Mouse (Mus musculus): ENCODE results near the gene Zfp64.

GRCm38 (mm10) chr2:168848553-168848952 lies 106.8 kb downstream of the Zfp64 start:
- TF ChIP-seq CTCF (IDR thresholded peaks at IDR 0.05; ENCODE audit: low read depth): no peak
- no peak for TF ChIP-seq EP300 (IDR thresholded peaks at IDR 0.05; ENCODE audit: low read depth)
